Mouse (Mus musculus) testis, adult 2 months (tissue): ENCODE measurements around the gene Ap1g2. TPM values are rescaled to one million over a fixed set of nuclear protein-coding genes. Genes with fewer than 3 reads are reported as not detected.
A peak's percentile ranks its signal among the peaks of the same experiment; 100 is the strongest.

Experiments
- H3K27ac ChIP-seq: fragments of 200-500 bp; 2 replicates; pipeline ENCODE4 v1.5.1; 2012; ENCODE audit warnings: low read depth, low read length; ENCODE audit not compliant: control insufficient read depth, insufficient read depth
- H3K27me3 ChIP-seq: fragments of 200-500 bp; 2 replicates; pipeline ENCODE4 v1.6.1; 2012; ENCODE audit warnings: mild to moderate bottlenecking, low read length, moderate library complexity; ENCODE audit not compliant: control insufficient read depth, insufficient read depth
- H3K36me3 ChIP-seq: fragments of 200-500 bp; 2 replicates; pipeline ENCODE4 v1.6.1; 2012; ENCODE audit warnings: mild to moderate bottlenecking, low read length; ENCODE audit not compliant: control insufficient read depth, insufficient read depth
- H3K4me1 ChIP-seq: fragments of 200-500 bp; 2 replicates; pipeline ENCODE4 v1.6.1; 2012; ENCODE audit warnings: low read length; ENCODE audit not compliant: control insufficient read depth, insufficient read depth
- H3K4me3 ChIP-seq: fragments of 200-500 bp; 2 replicates; pipeline ENCODE4 v1.5.1; 2012; ENCODE audit warnings: low read depth, mild to moderate bottlenecking, low read length, moderate library complexity, mixed read lengths; ENCODE audit not compliant: control insufficient read depth
- CTCF ChIP-seq: fragments of 200-500 bp; IDR thresholded peaks from 2 replicates; pipeline ENCODE4 v1.5.1; 2012; ENCODE audit warnings: low read depth, mild to moderate bottlenecking, inconsistent platforms, low read length, moderate library complexity; ENCODE audit not compliant: control insufficient read depth, insufficient read depth, insufficient replicate concordance
- POLR2A ChIP-seq: fragments of 200-500 bp; IDR thresholded peaks from 2 replicates; pipeline ENCODE4 v1.6.1; 2012; ENCODE audit warnings: low read depth, mild to moderate bottlenecking, inconsistent platforms, low read length, moderate library complexity; ENCODE audit not compliant: control insufficient read depth
- polyA plus RNA-seq: library from polyadenylated mRNA; depleted of rRNA; stranded (reverse); fragments of >200 nt; gene quantifications from 2 replicates; pipeline ENCODE4 v1.2.3, GENCODE M21; 2012

The Ap1g2 gene
- polyA plus RNA-seq, 1 experiment = 3.0 TPM

DNA sequence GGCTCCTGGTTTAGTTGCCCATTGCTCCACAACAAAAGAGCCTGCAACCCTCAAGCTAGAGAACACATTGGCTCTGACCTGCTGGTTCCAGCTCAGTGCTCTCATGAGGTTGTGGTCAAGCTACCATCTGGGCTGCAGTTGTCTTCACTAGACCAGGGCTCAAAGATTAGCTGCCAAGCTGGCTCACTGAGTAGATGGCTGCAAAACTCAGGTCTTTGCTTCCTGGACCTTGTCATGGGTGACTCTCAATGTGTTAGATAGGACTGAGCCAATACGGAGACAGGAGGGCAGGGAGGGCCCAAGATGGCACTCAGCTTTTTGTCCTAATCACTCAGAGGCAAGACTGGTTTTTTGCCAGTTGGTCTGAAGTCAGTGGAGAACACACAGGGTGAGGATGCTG lies 39.9 kb upstream of the Ap1g2 start:
- no peaks in the 10 kb centered on the region for H3K36me3 ChIP-seq
- no peak for TF ChIP-seq POLR2A
- TF ChIP-seq CTCF = no peak
- no peaks in the 10 kb centered on the region for H3K27me3 ChIP-seq
- no peaks in the 10 kb centered on the region for H3K4me1 ChIP-seq
- H3K27ac ChIP-seq = no peak overlapping the region
- no peak overlapping the region for H3K4me3 ChIP-seq

GRCm38 (mm10) chr14:55139313-55139712 lies 32.9 kb upstream of the Ap1g2 start:
- TF ChIP-seq POLR2A = no peak
- Histone ChIP-seq H3K36me3 (no peaks in the 10 kb centered on the region), H3K27ac (no peak overlapping the region), H3K4me3 (no peak overlapping the region), H3K4me1 (no peaks in the 10 kb centered on the region), H3K27me3 (no peaks in the 10 kb centered on the region)

GRCm38 (mm10) chr14:55135676-55136075 lies 29.3 kb upstream of the Ap1g2 start:
- Histone ChIP-seq H3K4me1 (no peaks in the 10 kb centered on the region), H3K27ac (no peak overlapping the region), H3K36me3 (no peaks in the 10 kb centered on the region), H3K4me3 (no peak overlapping the region), H3K27me3 (no peaks in the 10 kb centered on the region)
- no peak for TF ChIP-seq CTCF
- no peak for TF ChIP-seq POLR2A

- no peaks in the 10 kb centered on the region for H3K36me3 ChIP-seq
- H3K4me1 ChIP-seq = no peaks in the 10 kb centered on the region
- TF ChIP-seq CTCF (no peak), POLR2A (no peak)
- H3K27me3 ChIP-seq = no peaks in the 10 kb centered on the region
- no peak overlapping the region for H3K27ac ChIP-seq
- H3K4me3 ChIP-seq = no peak overlapping the region
Measured at GRCm38 (mm10) chr14:55126521-55126920, 20.1 kb upstream of the Ap1g2 start.

DNA sequence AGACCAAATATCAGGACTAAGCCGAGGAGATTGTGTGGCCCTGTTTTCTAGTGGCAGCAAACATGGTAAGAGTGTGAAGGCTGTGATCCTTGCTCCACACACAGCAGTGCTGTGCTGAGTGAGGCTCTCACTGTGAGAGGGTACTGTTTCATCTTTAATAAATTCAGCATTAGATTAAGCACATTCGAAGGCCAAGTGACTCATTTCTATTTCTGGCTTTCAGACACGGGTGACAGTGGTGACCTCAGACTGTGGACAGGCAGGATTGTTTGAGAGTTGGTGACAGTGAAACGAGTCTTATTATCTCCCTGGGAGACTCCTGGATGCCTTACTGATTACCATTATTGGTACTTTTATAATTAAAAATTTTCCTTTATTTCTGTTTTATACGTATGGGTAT lies 19.3 kb upstream of the Ap1g2 start:
- no peak for TF ChIP-seq POLR2A
- H3K4me3 ChIP-seq = no peak overlapping the region

GRCm38 (mm10) chr14:55122359-55122758 lies 16.0 kb upstream of the Ap1g2 start:
- no peak overlapping the region for H3K4me3 ChIP-seq
- TF ChIP-seq CTCF = no peak
- no peak for TF ChIP-seq POLR2A

More for the DNA sequence above, 19.3 kb upstream of the Ap1g2 start:
- Histone ChIP-seq H3K4me1 (no peaks in the 10 kb centered on the region), H3K36me3 (no peaks in the 10 kb centered on the region), H3K27ac (no peak overlapping the region), H3K27me3 (no peaks in the 10 kb centered on the region)

GRCm38 (mm10) chr14:55121947-55122346 lies 15.6 kb upstream of the Ap1g2 start:
- H3K4me3 ChIP-seq = no peak overlapping the region
- no peak overlapping the region for H3K27ac ChIP-seq
- no peaks in the 10 kb centered on the region for H3K36me3 ChIP-seq
- peaks cover 2% of the 10 kb centered on the region; the same call in 1 of the 2 replicates for H3K4me1 ChIP-seq
- no peak for TF ChIP-seq POLR2A
- peak; percentile 59; the same call in 1 of the 2 replicates for TF ChIP-seq CTCF
- no peaks in the 10 kb centered on the region for H3K27me3 ChIP-seq

More at GRCm38 (mm10) chr14:55122359-55122758, 16.0 kb upstream of the Ap1g2 start:
- Histone ChIP-seq H3K36me3 (no peaks in the 10 kb centered on the region), H3K27me3 (no peaks in the 10 kb centered on the region), H3K4me1 (peaks cover 2% of the 10 kb centered on the region; the same call in 1 of the 2 replicates), H3K27ac (no peak overlapping the region)
